Mouse (Mus musculus): ENCODE measurements around the gene Ncan. TPM values are rescaled to one million over a fixed set of nuclear protein-coding genes. Genes with fewer than 3 reads are reported as not detected.
"Not testable (repeated sequence)": the region's sequence is repeated elsewhere in the genome, so short reads cannot be mapped to it uniquely, and the experiment has no call there.

Ncan gene
- polyA plus RNA-seq, 1 experiment from 2014 or later = 0.39 TPM

GRCm38 (mm10) chr8:70057721-70058120 lies 63.0 kb downstream of the Ncan start:
- TF ChIP-seq CTCF (IDR thresholded peaks at IDR 0.05; ENCODE audit: low read depth) = no peak
- no peak overlapping the region for H3K27ac ChIP-seq (ENCODE audit: low read depth, low read length)
- H3K4me3 ChIP-seq (ENCODE audit: low read depth, low read length) = no peak overlapping the region
- H3K4me1 ChIP-seq (replicated peaks; ENCODE audit: control insufficient read depth, insufficient read depth, low read length) = no peaks in the 10 kb centered on the region
- WGBS = 81% methylated on average over 1 of the region's 1 CpGs
- no peak for ATAC-seq
- no peaks in the 10 kb centered on the region for H3K9me3 ChIP-seq (ENCODE audit: control insufficient read depth)
- peaks cover 69% of the 10 kb centered on the region for H3K36me3 ChIP-seq (ENCODE audit: control insufficient read depth, insufficient read depth)
- no peak overlapping the region for H3K4me2 ChIP-seq (replicated peaks; ENCODE audit: low read depth)
- no peaks in the 10 kb centered on the region for H3K27me3 ChIP-seq (replicated peaks; ENCODE audit: control insufficient read depth, insufficient read depth, low read length)
- H3K9ac ChIP-seq (ENCODE audit: low read depth, low read length) = no peak overlapping the region

GRCm38 (mm10) chr8:70050434-70050833 lies 70.2 kb downstream of the Ncan start:
- WGBS = 94% methylated on average over 5 of the region's 5 CpGs
- H3K27me3 ChIP-seq (replicated peaks; ENCODE audit: control insufficient read depth, insufficient read depth, low read length); H3K27ac ChIP-seq (ENCODE audit: low read depth, low read length); H3K9ac ChIP-seq (ENCODE audit: low read depth, low read length); H3K9me3 ChIP-seq (ENCODE audit: control insufficient read depth); H3K4me1 ChIP-seq (replicated peaks; ENCODE audit: control insufficient read depth, insufficient read depth, low read length); ATAC-seq; H3K4me2 ChIP-seq (replicated peaks; ENCODE audit: low read depth); H3K4me3 ChIP-seq (ENCODE audit: low read depth, low read length): not testable (repeated sequence)
- peaks cover 58% of the 10 kb centered on the region for H3K36me3 ChIP-seq (ENCODE audit: control insufficient read depth, insufficient read depth)
- TF ChIP-seq CTCF (IDR thresholded peaks at IDR 0.05; ENCODE audit: low read depth) = peak; percentile 21; the same call in 1 of the 2 replicates

GRCm38 (mm10) chr8:70049662-70050061 lies 71.0 kb downstream of the Ncan start:
- H3K27ac ChIP-seq (ENCODE audit: low read depth, low read length) = no peak overlapping the region
- H3K9me3 ChIP-seq (ENCODE audit: control insufficient read depth) = no peaks in the 10 kb centered on the region
- H3K27me3 ChIP-seq (replicated peaks; ENCODE audit: control insufficient read depth, insufficient read depth, low read length) = no peaks in the 10 kb centered on the region
- H3K4me1 ChIP-seq (replicated peaks; ENCODE audit: control insufficient read depth, insufficient read depth, low read length) = no peaks in the 10 kb centered on the region
- no peak overlapping the region for H3K4me3 ChIP-seq (ENCODE audit: low read depth, low read length)
- TF ChIP-seq CTCF (IDR thresholded peaks at IDR 0.05; ENCODE audit: low read depth) = no peak
- ATAC-seq = no peak
- peaks cover 50% of the 10 kb centered on the region for H3K36me3 ChIP-seq (ENCODE audit: control insufficient read depth, insufficient read depth)
- H3K9ac ChIP-seq (ENCODE audit: low read depth, low read length) = no peak overlapping the region
- no peak overlapping the region for H3K4me2 ChIP-seq (replicated peaks; ENCODE audit: low read depth)

- ATAC-seq = no peak
- H3K9ac ChIP-seq (ENCODE audit: low read depth, low read length) = 0 out of 2 replicates have a peak overlapping the region, but pooled peaks have one; percentile 99
Observed at GRCm38 (mm10) chr8:70043996-70044395, 76.7 kb downstream of the Ncan start.

More at GRCm38 (mm10) chr8:70043996-70044395, 76.7 kb downstream of the Ncan start:
- peaks cover 11% of the 10 kb centered on the region; the same call in 1 of the 2 replicates for H3K36me3 ChIP-seq (ENCODE audit: control insufficient read depth, insufficient read depth)
- H3K9me3 ChIP-seq (ENCODE audit: control insufficient read depth) = no peaks in the 10 kb centered on the region
- 0 out of 2 replicates have a peak, but pooled peaks cover 3% of the 10 kb centered on the region for H3K4me1 ChIP-seq (replicated peaks; ENCODE audit: control insufficient read depth, insufficient read depth, low read length)
- no peak overlapping the region for H3K27ac ChIP-seq (ENCODE audit: low read depth, low read length)
- no peak overlapping the region for H3K4me3 ChIP-seq (ENCODE audit: low read depth, low read length)
- no peak for TF ChIP-seq CTCF (IDR thresholded peaks at IDR 0.05; ENCODE audit: low read depth)
- no peaks in the 10 kb centered on the region for H3K27me3 ChIP-seq (replicated peaks; ENCODE audit: control insufficient read depth, insufficient read depth, low read length)
- WGBS = 87% methylated on average over 5 of the region's 5 CpGs
- H3K4me2 ChIP-seq (replicated peaks; ENCODE audit: low read depth) = peak overlapping the region; percentile 95; the same call in 1 of the 2 replicates

Small RNA genes within 50 kb of the gene (microRNA-seq; reads per million reads assigned to microRNA genes)
- gene Mir7066 = not detected

Other genes with a start within 250 kb of the Ncan start
- gene Cilp2, start 233.2 kb downstream of the Ncan start, polyA plus RNA-seq (2015; fragmentation: Nextera tagmentation; extraction: Ambion mirVana) = 0.22 and 0.25 TPM in 2 replicates
- gene Tssk6, start 218.7 kb downstream of the Ncan start, polyA plus RNA-seq (2015; fragmentation: Nextera tagmentation; extraction: Ambion mirVana) = 1.2 and 2.3 TPM in 2 replicates
- gene Ndufa13, start 218.3 kb downstream of the Ncan start, polyA plus RNA-seq (2015; fragmentation: Nextera tagmentation; extraction: Ambion mirVana) = 310 and 317 TPM in 2 replicates
- 2.1 and 2.2 TPM in 2 replicates for gene Yjefn3, start 218.2 kb downstream of the Ncan start, polyA plus RNA-seq (2015; fragmentation: Nextera tagmentation; extraction: Ambion mirVana)
- 42.6 and 43.3 TPM in 2 replicates for gene Gatad2a, start 124.5 kb downstream of the Ncan start, polyA plus RNA-seq (2015; fragmentation: Nextera tagmentation; extraction: Ambion mirVana)
- 23.6 and 26.3 TPM in 2 replicates for gene Mau2, start 78.1 kb downstream of the Ncan start, polyA plus RNA-seq (2015; fragmentation: Nextera tagmentation; extraction: Ambion mirVana)
- 17.7 and 18.4 TPM in 2 replicates for gene Sugp1, start 78.1 kb downstream of the Ncan start, polyA plus RNA-seq (2015; fragmentation: Nextera tagmentation; extraction: Ambion mirVana)
- 305 and 315 TPM in 2 replicates for gene Tm6sf2, start 47.9 kb downstream of the Ncan start, polyA plus RNA-seq (2015; fragmentation: Nextera tagmentation; extraction: Ambion mirVana)
- not detected in 2 replicates for gene Hapln4, start 37.4 kb downstream of the Ncan start, polyA plus RNA-seq (2015; fragmentation: Nextera tagmentation; extraction: Ambion mirVana)
- gene Nr2c2ap, start 10.5 kb upstream of the Ncan start, polyA plus RNA-seq (2015; fragmentation: Nextera tagmentation; extraction: Ambion mirVana) = 44.0 and 44.1 TPM in 2 replicates
- 11.1 and 11.2 TPM in 2 replicates for gene Rfxank, start 18.3 kb upstream of the Ncan start, polyA plus RNA-seq (2015; fragmentation: Nextera tagmentation; extraction: Ambion mirVana)
- gene Borcs8, start 18.6 kb upstream of the Ncan start, polyA plus RNA-seq (2015; fragmentation: Nextera tagmentation; extraction: Ambion mirVana) = 29.2 and 32.5 TPM in 2 replicates
- 0.12 TPM in 1 of 2 replicates, not detected in the other for gene Mef2b, start 18.8 kb upstream of the Ncan start, polyA plus RNA-seq (2015; fragmentation: Nextera tagmentation; extraction: Ambion mirVana)
- 40.0 and 42.0 TPM in 2 replicates for gene Tmem161a, start 51.5 kb upstream of the Ncan start, polyA plus RNA-seq (2015; fragmentation: Nextera tagmentation; extraction: Ambion mirVana)
- 12.0 and 12.2 TPM in 2 replicates for gene Slc25a42, start 91.4 kb upstream of the Ncan start, polyA plus RNA-seq (2015; fragmentation: Nextera tagmentation; extraction: Ambion mirVana)
- gene Sugp2, start 113.4 kb upstream of the Ncan start, polyA plus RNA-seq (2015; fragmentation: Nextera tagmentation; extraction: Ambion mirVana) = 8.0 and 11.5 TPM in 2 replicates
- 10.0 and 11.2 TPM in 2 replicates for gene Armc6, start 113.6 kb upstream of the Ncan start, polyA plus RNA-seq (2015; fragmentation: Nextera tagmentation; extraction: Ambion mirVana)
- gene Homer3, start 162.0 kb upstream of the Ncan start, polyA plus RNA-seq (2015; fragmentation: Nextera tagmentation; extraction: Ambion mirVana) = 18.5 and 18.7 TPM in 2 replicates
- 32.9 and 34.5 TPM in 2 replicates for gene Ddx49, start 181.6 kb upstream of the Ncan start, polyA plus RNA-seq (2015; fragmentation: Nextera tagmentation; extraction: Ambion mirVana)
- gene Cope, start 181.6 kb upstream of the Ncan start, polyA plus RNA-seq (2015; fragmentation: Nextera tagmentation; extraction: Ambion mirVana) = 338 and 383 TPM in 2 replicates
- 1.3 and 1.7 TPM in 2 replicates for gene Cers1, start 194.9 kb upstream of the Ncan start, polyA plus RNA-seq (2015; fragmentation: Nextera tagmentation; extraction: Ambion mirVana)
- 0.38 TPM in 1 of 2 replicates, not detected in the other for gene Gdf1, start 208.9 kb upstream of the Ncan start, polyA plus RNA-seq (2015; fragmentation: Nextera tagmentation; extraction: Ambion mirVana)
- 9.7 and 10.1 TPM in 2 replicates for gene Upf1, start 232.4 kb upstream of the Ncan start, polyA plus RNA-seq (2015; fragmentation: Nextera tagmentation; extraction: Ambion mirVana)